Mouse (Mus musculus): ENCODE results near the gene Adamts9. TPM values are rescaled to one million over a fixed set of nuclear protein-coding genes. Genes with fewer than 3 reads are reported as not detected.

Gene Adamts9
- polyA plus RNA-seq, 1 experiment from 2014 or later, result 13.8 TPM

DNA sequence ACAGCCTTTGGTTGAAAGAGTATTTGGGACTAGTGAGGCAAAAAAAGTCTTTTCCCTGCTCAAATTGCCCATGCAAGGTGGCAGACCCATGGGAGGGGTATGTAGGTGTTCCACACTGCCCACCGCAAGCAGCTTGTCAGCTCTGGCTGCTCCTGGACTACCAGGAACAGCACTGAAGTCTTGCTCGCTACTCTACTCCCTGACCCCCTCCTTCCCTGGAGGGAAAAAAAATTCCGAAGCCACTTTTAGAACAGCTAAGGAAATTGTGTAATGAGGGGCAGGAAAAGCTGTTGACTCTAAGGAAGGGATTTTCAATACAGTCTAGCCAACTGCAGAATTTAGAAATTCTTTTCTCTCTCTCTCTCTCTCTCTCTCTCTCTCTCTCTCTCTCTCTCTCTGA, 24.9 kb upstream of the Adamts9 start:
- Histone ChIP-seq H3K4me1 (replicated peaks; ENCODE audit: control insufficient read depth, insufficient read depth, low read length) (peaks cover 6% of the 10 kb centered on the region), H3K27ac (ENCODE audit: low read length) (no peak overlapping the region; the same call in 1 of the 2 replicates), H3K36me3 (ENCODE audit: control insufficient read depth, insufficient read depth, low read length) (no peaks in the 10 kb centered on the region), H3K9ac (ENCODE audit: low read length) (no peak overlapping the region), H3K9me3 (ENCODE audit: control insufficient read depth, low read length) (peaks cover 3% of the 10 kb centered on the region; the same call in 1 of the 2 replicates), H3K4me2 (ENCODE audit: low read depth, low read length) (no peak overlapping the region), H3K4me3 (ENCODE audit: low read length) (no peak overlapping the region), H3K27me3 (ENCODE audit: control insufficient read depth, insufficient read depth, low read depth, low read length) (no peaks in the 10 kb centered on the region)
- 44% methylated on average over 3 of the region's 3 CpGs for WGBS
- ATAC-seq (ENCODE audit: low read depth), result peak; percentile 65

DNA sequence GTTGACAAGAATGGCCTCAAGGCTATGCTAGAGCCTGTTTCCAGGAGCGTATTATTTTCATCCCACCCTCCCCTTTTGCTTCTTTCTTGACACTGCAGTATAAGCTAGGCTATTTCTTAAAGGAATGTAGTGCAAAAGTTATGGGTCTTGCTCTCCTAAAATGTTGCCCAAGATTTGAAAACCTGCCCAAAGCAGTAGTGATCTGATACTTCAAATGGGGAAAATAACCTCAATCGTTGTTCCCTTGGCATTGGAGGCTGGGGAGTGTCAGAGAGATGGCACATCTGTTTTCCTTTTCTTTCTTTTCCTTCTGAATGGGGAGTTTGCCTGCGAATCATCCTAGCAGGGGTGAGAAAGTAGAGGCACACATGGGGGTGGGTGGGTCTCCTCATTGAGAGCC, 19.7 kb upstream of the Adamts9 start:
- no peaks in the 10 kb centered on the region for H3K4me1 ChIP-seq (replicated peaks; ENCODE audit: control insufficient read depth, insufficient read depth, low read length)
- H3K27me3 ChIP-seq (ENCODE audit: control insufficient read depth, insufficient read depth, low read depth, low read length), result no peaks in the 10 kb centered on the region
- 63% methylated on average over 3 of the region's 3 CpGs for WGBS
- H3K27ac ChIP-seq (ENCODE audit: low read length), result no peak overlapping the region
- no peaks in the 10 kb centered on the region for H3K36me3 ChIP-seq (ENCODE audit: control insufficient read depth, insufficient read depth, low read length)
- H3K9ac ChIP-seq (ENCODE audit: low read length), result no peak overlapping the region
- ATAC-seq (ENCODE audit: low read depth), result no peak
- H3K4me2 ChIP-seq (ENCODE audit: low read depth, low read length), result no peak overlapping the region
- H3K9me3 ChIP-seq (ENCODE audit: control insufficient read depth, low read length), result peaks cover 3% of the 10 kb centered on the region; the same call in 1 of the 2 replicates
- H3K4me3 ChIP-seq (ENCODE audit: low read length), result no peak overlapping the region

DNA sequence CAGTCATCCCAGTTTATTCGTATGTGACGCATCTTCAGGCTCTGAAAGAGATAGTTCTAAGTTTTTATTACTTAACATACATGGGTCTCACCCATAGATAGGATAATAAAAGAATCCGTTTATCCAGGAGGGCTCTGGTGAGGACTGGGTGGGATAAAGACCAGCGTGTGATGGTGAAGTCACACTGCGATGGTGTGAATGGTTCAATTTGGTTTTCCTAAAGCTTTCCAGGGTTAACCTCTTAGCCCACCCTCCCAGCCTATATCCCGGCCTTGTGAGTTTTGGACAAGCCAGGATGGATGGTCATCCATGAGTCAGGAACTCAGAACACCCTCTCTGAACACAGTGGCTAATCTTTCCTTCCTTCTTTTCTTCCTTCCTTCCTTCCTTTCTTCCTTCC, 17.7 kb upstream of the Adamts9 start:
- H3K4me1 ChIP-seq (replicated peaks; ENCODE audit: control insufficient read depth, insufficient read depth, low read length), result no peaks in the 10 kb centered on the region
- no peak overlapping the region for H3K4me2 ChIP-seq (ENCODE audit: low read depth, low read length)
- peaks cover 3% of the 10 kb centered on the region; the same call in 1 of the 2 replicates for H3K9me3 ChIP-seq (ENCODE audit: control insufficient read depth, low read length)
- H3K9ac ChIP-seq (ENCODE audit: low read length), result no peak overlapping the region
- no peak overlapping the region for H3K27ac ChIP-seq (ENCODE audit: low read length)
- no peak overlapping the region for H3K4me3 ChIP-seq (ENCODE audit: low read length)
- no peaks in the 10 kb centered on the region for H3K36me3 ChIP-seq (ENCODE audit: control insufficient read depth, insufficient read depth, low read length)
- 85% methylated on average over 6 of the region's 6 CpGs for WGBS
- H3K27me3 ChIP-seq (ENCODE audit: control insufficient read depth, insufficient read depth, low read depth, low read length), result no peaks in the 10 kb centered on the region
- ATAC-seq (ENCODE audit: low read depth), result no peak

DNA sequence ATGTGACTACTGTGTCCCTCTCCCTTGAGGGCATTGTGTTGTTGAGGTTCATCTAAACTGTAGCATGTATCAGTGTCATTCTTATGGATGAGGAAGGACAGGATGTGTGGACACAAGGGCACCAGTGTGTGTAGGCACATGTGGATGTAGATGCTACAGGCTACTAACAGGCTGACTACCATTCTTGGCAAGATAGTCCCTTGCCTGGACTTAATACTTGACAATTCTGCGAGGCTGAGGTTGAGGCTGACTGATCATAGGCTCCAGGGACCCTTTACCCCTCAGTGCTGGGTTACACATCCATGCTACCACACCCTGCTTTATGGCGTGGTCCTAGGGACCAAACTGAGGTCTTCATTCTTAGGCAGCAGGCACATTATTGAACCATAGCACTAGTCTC, 16.1 kb upstream of the Adamts9 start:
- ATAC-seq (ENCODE audit: low read depth), result no peak
- 88% methylated on average over 2 of the region's 2 CpGs for WGBS
- Histone ChIP-seq H3K9ac (ENCODE audit: low read length) (no peak overlapping the region), H3K4me3 (ENCODE audit: low read length) (no peak overlapping the region), H3K4me2 (ENCODE audit: low read depth, low read length) (no peak overlapping the region), H3K27me3 (ENCODE audit: control insufficient read depth, insufficient read depth, low read depth, low read length) (no peaks in the 10 kb centered on the region), H3K36me3 (ENCODE audit: control insufficient read depth, insufficient read depth, low read length) (no peaks in the 10 kb centered on the region), H3K4me1 (replicated peaks; ENCODE audit: control insufficient read depth, insufficient read depth, low read length) (no peaks in the 10 kb centered on the region), H3K27ac (ENCODE audit: low read length) (no peak overlapping the region), H3K9me3 (ENCODE audit: control insufficient read depth, low read length) (no peaks in the 10 kb centered on the region)

DNA sequence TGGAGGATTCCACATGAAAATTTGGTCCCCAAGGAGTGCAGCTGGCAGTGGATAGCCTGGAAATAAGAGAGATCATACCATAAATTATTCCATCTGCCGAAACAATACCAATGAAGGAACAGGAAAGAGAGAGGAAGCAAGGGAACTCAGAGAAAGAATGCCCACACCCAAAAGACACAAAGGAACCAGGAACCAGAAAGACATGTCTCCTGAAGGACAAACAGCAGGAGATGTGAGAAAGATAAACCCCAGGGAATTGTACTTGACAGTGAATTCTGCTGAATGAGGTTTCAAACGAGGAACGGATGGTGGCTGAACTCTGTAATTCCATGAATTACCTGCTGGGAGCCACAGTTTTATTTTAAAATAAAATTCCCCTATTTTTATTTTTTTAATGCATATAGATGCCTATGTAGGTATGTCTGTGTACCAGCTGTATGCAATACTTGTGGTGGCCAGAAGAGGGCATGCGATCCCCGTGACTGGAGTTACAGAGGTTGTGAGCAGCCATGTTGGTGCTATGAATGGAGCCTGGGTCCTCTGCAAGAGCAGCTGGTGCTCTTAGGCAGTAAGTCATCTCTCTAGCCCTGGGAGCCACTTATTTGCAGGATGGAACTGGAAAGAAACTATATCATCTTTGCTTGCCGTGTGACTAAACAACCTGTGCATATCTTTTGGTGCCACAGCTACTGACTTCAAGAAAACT, 4.2 kb upstream of the Adamts9 start:
- no peak overlapping the region for H3K9ac ChIP-seq (ENCODE audit: low read length)
- no peak overlapping the region for H3K27ac ChIP-seq (ENCODE audit: low read length)
- H3K9me3 ChIP-seq (ENCODE audit: control insufficient read depth, low read length), result peaks cover 7% of the 10 kb centered on the region; the same call in 1 of the 2 replicates
- no peak for ATAC-seq (ENCODE audit: low read depth)
- no peak overlapping the region for H3K4me3 ChIP-seq (ENCODE audit: low read length)
- H3K4me2 ChIP-seq (ENCODE audit: low read depth, low read length), result no peak overlapping the region
- no peaks in the 10 kb centered on the region for H3K27me3 ChIP-seq (ENCODE audit: control insufficient read depth, insufficient read depth, low read depth, low read length)
- H3K4me1 ChIP-seq (replicated peaks; ENCODE audit: control insufficient read depth, insufficient read depth, low read length), result peaks cover 7% of the 10 kb centered on the region
- 92% methylated on average over 6 of the region's 6 CpGs for WGBS
- H3K36me3 ChIP-seq (ENCODE audit: control insufficient read depth, insufficient read depth, low read length), result peaks cover 2% of the 10 kb centered on the region; the same call in 1 of the 2 replicates

DNA sequence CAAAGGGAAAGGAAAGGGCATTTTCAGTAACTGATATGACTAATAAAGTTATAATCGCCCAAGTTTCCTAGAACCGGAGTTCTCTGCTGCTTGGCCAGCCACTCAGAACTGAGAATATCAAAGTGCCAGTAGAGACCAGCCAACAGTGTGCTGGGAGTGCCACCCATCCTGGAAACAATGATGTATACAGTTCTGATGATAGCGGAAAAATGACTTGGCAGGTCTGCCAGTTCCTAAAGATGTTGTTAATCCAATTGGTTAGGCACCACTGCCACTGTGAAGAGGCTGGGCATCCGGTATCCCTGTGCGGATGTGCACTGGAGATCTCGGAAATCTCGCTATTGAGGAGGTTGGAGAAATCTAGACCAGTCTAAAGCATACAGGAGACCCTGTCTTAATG, 1.4 kb upstream of the Adamts9 start:
- no peak overlapping the region for H3K4me3 ChIP-seq (ENCODE audit: low read length)
- peaks cover 2% of the 10 kb centered on the region; the same call in 1 of the 2 replicates for H3K36me3 ChIP-seq (ENCODE audit: control insufficient read depth, insufficient read depth, low read length)
- H3K9me3 ChIP-seq (ENCODE audit: control insufficient read depth, low read length), result peaks cover 7% of the 10 kb centered on the region; the same call in 1 of the 2 replicates
- ATAC-seq (ENCODE audit: low read depth), result no peak
- 61% methylated on average over 7 of the region's 7 CpGs for WGBS
- H3K27ac ChIP-seq (ENCODE audit: low read length), result no peak overlapping the region
- peak overlapping the region; percentile 71 for H3K4me2 ChIP-seq (ENCODE audit: low read depth, low read length)
- peaks cover 8% of the 10 kb centered on the region for H3K4me1 ChIP-seq (replicated peaks; ENCODE audit: control insufficient read depth, insufficient read depth, low read length)
- no peak overlapping the region for H3K9ac ChIP-seq (ENCODE audit: low read length)
- H3K27me3 ChIP-seq (ENCODE audit: control insufficient read depth, insufficient read depth, low read depth, low read length), result no peaks in the 10 kb centered on the region

DNA sequence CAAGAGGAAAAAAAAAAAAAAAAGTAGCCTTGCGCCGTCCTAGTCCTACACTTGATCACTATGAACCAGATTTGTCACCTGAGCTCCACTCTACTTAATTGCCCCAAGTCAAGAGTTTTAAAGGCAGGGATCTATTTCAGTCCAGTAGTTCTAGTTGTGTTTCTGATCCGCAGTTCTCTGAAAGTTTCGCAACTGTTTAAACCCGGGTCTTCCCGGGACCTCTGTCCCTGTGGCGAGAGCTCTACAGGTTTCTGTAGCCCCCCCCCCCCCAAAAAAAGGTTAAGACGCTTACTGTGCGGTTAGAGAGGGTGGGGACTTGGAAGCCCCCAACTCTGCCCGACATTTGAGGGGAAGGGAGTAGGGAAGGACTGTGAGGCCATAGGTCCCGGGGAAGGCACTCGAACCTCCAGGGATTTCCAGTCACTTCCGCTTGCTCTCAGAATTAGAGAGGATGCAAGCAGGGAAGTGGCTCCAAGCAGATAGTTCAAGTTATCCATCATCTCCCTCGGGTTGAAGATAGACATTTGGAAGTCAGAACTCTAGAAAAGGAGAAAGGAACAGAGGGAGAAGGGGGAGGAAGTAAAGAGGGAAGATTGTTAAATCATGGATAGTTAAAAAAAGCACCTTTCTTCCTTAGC, 875 bp upstream of the Adamts9 start:
- 7% methylated on average over 14 of the region's 14 CpGs for WGBS
- peak overlapping the region; percentile 71 for H3K4me2 ChIP-seq (ENCODE audit: low read depth, low read length)

DNA sequence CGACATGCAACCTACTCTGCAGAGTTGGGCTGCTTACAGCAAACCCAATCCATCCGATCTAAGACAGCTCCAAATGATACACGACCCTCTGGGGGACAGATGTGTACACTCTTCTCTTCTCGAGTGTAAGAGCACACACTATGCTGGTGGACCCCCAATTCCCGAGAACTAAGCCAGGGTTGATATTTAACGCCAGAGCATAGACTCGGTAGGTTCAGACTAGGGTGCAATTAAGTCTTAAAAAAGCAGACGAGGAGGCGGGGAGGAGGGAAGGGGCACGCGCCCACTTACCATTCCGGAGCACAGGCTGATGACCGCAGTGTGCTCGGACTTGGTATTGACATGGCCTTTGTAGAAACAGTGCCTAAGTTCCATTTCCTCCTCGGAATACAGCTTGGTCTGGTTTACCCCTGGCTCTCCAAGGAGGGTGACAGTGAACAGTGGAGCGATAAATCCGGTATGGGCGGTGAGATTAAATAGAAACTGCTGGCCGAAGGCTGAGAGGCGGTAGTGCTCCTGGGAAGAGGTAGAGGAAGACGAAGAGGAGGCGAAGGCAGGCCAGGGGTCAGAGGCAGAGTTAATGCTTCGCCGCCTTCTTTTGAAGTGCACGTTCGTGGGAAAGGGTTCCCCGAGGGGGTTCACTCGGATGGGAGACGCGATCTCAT, 1.4 kb downstream of the Adamts9 start:
- WGBS, result under 1% methylated on average over 30 of the region's 30 CpGs
- ATAC-seq (ENCODE audit: low read depth), result no peak
- Histone ChIP-seq H3K4me2 (ENCODE audit: low read depth, low read length) (peak overlapping the region; percentile 71), H3K27ac (ENCODE audit: low read length) (peak overlapping the region; percentile 98), H3K9me3 (ENCODE audit: control insufficient read depth, low read length) (no peaks in the 10 kb centered on the region), H3K4me3 (ENCODE audit: low read length) (peak overlapping the region; percentile 75), H3K27me3 (ENCODE audit: control insufficient read depth, insufficient read depth, low read depth, low read length) (no peaks in the 10 kb centered on the region), H3K9ac (ENCODE audit: low read length) (peak overlapping the region; percentile 90), H3K4me1 (replicated peaks; ENCODE audit: control insufficient read depth, insufficient read depth, low read length) (peaks cover 9% of the 10 kb centered on the region), H3K36me3 (ENCODE audit: control insufficient read depth, insufficient read depth, low read length) (no peaks in the 10 kb centered on the region)

More for the DNA sequence above, 875 bp upstream of the Adamts9 start:
- Histone ChIP-seq H3K9ac (ENCODE audit: low read length) (peak overlapping the region; percentile 90), H3K4me3 (ENCODE audit: low read length) (peak overlapping the region; percentile 75), H3K9me3 (ENCODE audit: control insufficient read depth, low read length) (peaks cover 7% of the 10 kb centered on the region; the same call in 1 of the 2 replicates), H3K27ac (ENCODE audit: low read length) (peak overlapping the region; percentile 98), H3K27me3 (ENCODE audit: control insufficient read depth, insufficient read depth, low read depth, low read length) (no peaks in the 10 kb centered on the region), H3K36me3 (ENCODE audit: control insufficient read depth, insufficient read depth, low read length) (no peaks in the 10 kb centered on the region), H3K4me1 (replicated peaks; ENCODE audit: control insufficient read depth, insufficient read depth, low read length) (peaks cover 9% of the 10 kb centered on the region)
- ATAC-seq (ENCODE audit: low read depth), result no peak

DNA sequence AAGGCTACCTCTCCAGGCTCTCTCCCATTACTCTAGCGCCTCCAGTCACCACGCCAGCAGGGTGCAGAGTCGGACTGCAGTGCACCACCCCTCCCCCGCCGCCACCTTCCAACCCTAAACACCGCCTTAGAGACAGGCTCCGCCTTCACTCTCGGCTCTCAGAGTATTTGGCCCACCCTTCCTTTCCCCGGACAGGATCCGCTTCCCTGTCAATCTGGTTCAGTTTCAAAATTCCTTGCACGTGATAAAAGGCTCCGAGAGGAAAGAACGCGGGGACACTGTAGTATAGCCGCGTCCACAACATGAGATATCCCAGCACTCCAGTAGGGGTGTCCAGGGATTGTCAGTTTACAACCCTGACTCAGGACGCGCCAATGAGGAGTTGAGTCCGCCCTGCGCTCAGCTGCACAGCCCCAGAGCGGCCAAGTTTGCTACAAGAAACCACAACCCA, 2.0 kb downstream of the Adamts9 start:
- peak overlapping the region; percentile 90 for H3K9ac ChIP-seq (ENCODE audit: low read length)
- WGBS, result under 1% methylated on average over 21 of the region's 21 CpGs

More for the DNA sequence above, 2.0 kb downstream of the Adamts9 start:
- H3K4me1 ChIP-seq (replicated peaks; ENCODE audit: control insufficient read depth, insufficient read depth, low read length), result peaks cover 9% of the 10 kb centered on the region
- peak overlapping the region; percentile 71 for H3K4me2 ChIP-seq (ENCODE audit: low read depth, low read length)
- H3K27ac ChIP-seq (ENCODE audit: low read length), result peak overlapping the region; percentile 98
- peak overlapping the region; percentile 75 for H3K4me3 ChIP-seq (ENCODE audit: low read length)
- peak; percentile 87 for ATAC-seq (ENCODE audit: low read depth)
- no peaks in the 10 kb centered on the region for H3K27me3 ChIP-seq (ENCODE audit: control insufficient read depth, insufficient read depth, low read depth, low read length)
- peaks cover 2% of the 10 kb centered on the region; the same call in 1 of the 2 replicates for H3K36me3 ChIP-seq (ENCODE audit: control insufficient read depth, insufficient read depth, low read length)
- no peaks in the 10 kb centered on the region for H3K9me3 ChIP-seq (ENCODE audit: control insufficient read depth, low read length)

All from lung, embryonic 16.5 days (tissue).